8 mouse cellular contexts compared by ENCODE assay signal in genomic region chr6:128597121-128597522, GRCm38 (mm10). TPM values are rescaled to one million over a fixed set of nuclear protein-coding genes. Genes with fewer than 3 reads are reported as not detected.
DNase-seq lines count a peak whose midpoint lies in the region; ATAC-seq lines count a peak whose summit lies in the region.

No protein-coding gene starts in this region.

- H3K36me3 ChIP-seq in forebrain, embryonic 13.5 days (ENCODE audit: poor library complexity, severe bottlenecking): no peaks in the 10 kb centered on the region
- H3K36me3 ChIP-seq in liver, embryonic 11.5 days (ENCODE audit: control insufficient read depth, insufficient read depth, low read length): no peaks in the 10 kb centered on the region

- 0 out of 2 replicates have a peak overlapping the region, but pooled peaks have one; percentile 0 for H3K4me3 ChIP-seq in forebrain, embryonic 13.5 days
- no peak overlapping the region for H3K4me3 ChIP-seq in liver, embryonic 11.5 days (ENCODE audit: low read depth, low read length)

- 0 out of 2 replicates have a peak, but pooled peaks cover 3% of the 10 kb centered on the region for H3K27me3 ChIP-seq in forebrain, embryonic 13.5 days
- no peaks in the 10 kb centered on the region for H3K27me3 ChIP-seq in liver, embryonic 11.5 days (replicated peaks; ENCODE audit: control insufficient read depth, insufficient read depth, low read length)

- peaks cover 10% of the 10 kb centered on the region; the same call in 1 of the 2 replicates for H3K4me1 ChIP-seq in forebrain, embryonic 13.5 days
- H3K4me1 ChIP-seq in liver, embryonic 11.5 days (replicated peaks; ENCODE audit: control insufficient read depth, insufficient read depth, low read length): no peaks in the 10 kb centered on the region

- H3K9me3 ChIP-seq in forebrain, embryonic 13.5 days (replicated peaks): no peaks in the 10 kb centered on the region
- H3K9me3 ChIP-seq in liver, embryonic 11.5 days (ENCODE audit: control insufficient read depth, low read length): no peaks in the 10 kb centered on the region

- WGBS in forebrain, embryonic 13.5 days: 21% methylated on average over 9 of the region's 9 CpGs
- WGBS in liver, embryonic 11.5 days: 60% methylated on average over 9 of the region's 9 CpGs

- H3K4me2 ChIP-seq in forebrain, embryonic 13.5 days: peak overlapping the region; percentile 37
- H3K4me2 ChIP-seq in liver, embryonic 11.5 days: peak overlapping the region; percentile 12

- peak; percentile 12 for DNase-seq in cerebellum, adult 11-12 months
- DNase-seq in heart, postnatal 14 days: peak; percentile 9 to 33
- peak; percentile 60 to 71 for DNase-seq in kidney, postnatal 36 days
- no peak for DNase-seq in liver, embryonic 11.5 days (ENCODE audit: low spot score)
- DNase-seq in neural tube, embryonic 10.5 days (ENCODE audit: extremely low spot score, low spot score): peak; percentile 33
- peak; percentile 52 for DNase-seq in testis, postnatal 10 days (ENCODE audit: low spot score)

- no peak overlapping the region for H3K27ac ChIP-seq in forebrain, embryonic 13.5 days
- H3K27ac ChIP-seq in liver, embryonic 11.5 days (ENCODE audit: low read depth, low read length): peak overlapping the region; percentile 43

- intact Hi-C loops in heart, postnatal 14 days (cut with DNase I): no loop called here

- peak; percentile 95 for ATAC-seq in forebrain, embryonic 13.5 days
- ATAC-seq in liver, embryonic 11.5 days (replicated peaks; ENCODE audit: low FRiP score): 0 out of 2 replicates have a peak, but pooled peaks have one; percentile 57
- ATAC-seq in granulocyte monocyte progenitor cell, adult 5-6 weeks (replicated peaks; ENCODE audit: poor library complexity, severe bottlenecking): no peak

- H3K9ac ChIP-seq in forebrain, embryonic 13.5 days: no peak overlapping the region
- no peak overlapping the region for H3K9ac ChIP-seq in liver, embryonic 11.5 days (ENCODE audit: low read depth, low read length)

RNA-seq across cellular contexts. Expression of gene A2ml1, which starts 15.7 kb away (rescaled TPM):
- polyA plus RNA-seq in forebrain, embryonic 13.5 days (2015; fragmentation: Nextera tagmentation; extraction: Ambion mirVana): 2.2 and 2.6 TPM in 2 replicates
- not detected for total RNA-seq in heart, postnatal 14 days (2021)
- 0.45 and 1.3 TPM in 2 replicates for polyA plus RNA-seq in liver, embryonic 11.5 days (2014; fragmentation: Nextera tagmentation; extraction: Ambion mirVana)
- total RNA-seq in granulocyte monocyte progenitor cell, adult 5-6 weeks (2014; fragmentation: Nextera tagmentation): 7.0 TPM in 1 of 2 replicates, not detected in the other
- not detected in 2 replicates for total RNA-seq in granulocyte monocyte progenitor cell, adult 5-6 weeks (2017)

RNA-seq across cellular contexts. Expression of gene Klrb1a, which starts 26.2 kb away (rescaled TPM):
- not detected in 2 replicates for polyA plus RNA-seq in forebrain, embryonic 13.5 days (2015; fragmentation: Nextera tagmentation; extraction: Ambion mirVana)
- total RNA-seq in heart, postnatal 14 days (2021): not detected
- polyA plus RNA-seq in liver, embryonic 11.5 days (2014; fragmentation: Nextera tagmentation; extraction: Ambion mirVana): 0.18 TPM in 1 of 2 replicates, not detected in the other
- total RNA-seq in granulocyte monocyte progenitor cell, adult 5-6 weeks (2014; fragmentation: Nextera tagmentation): not detected in 2 replicates
- not detected in 2 replicates for total RNA-seq in granulocyte monocyte progenitor cell, adult 5-6 weeks (2017)
